Comparison of ENCODE assay signal across 9 mouse cellular contexts in the genomic region with DNA sequence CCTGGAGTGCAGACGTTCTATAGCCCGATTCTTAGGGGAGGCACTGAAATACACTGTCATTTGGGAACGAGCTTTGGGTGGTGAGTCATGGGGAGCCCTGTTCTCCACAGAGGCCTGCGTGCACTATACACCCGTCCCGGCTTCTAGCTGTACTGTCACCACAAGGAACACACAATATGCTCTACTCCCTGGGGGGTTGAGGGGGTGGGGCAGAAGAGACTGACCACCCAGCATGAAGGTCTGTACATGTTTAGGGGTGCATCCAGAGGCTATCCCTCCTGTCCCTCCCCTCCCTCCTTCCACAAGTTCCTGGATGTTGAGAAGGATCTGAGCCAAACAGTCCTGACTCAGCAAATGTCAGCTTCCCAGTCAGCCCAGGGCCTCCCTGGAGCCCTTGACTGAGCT.
A peak's percentile ranks its signal among the peaks of the same experiment; 100 is the strongest.
DNase-seq lines count a peak whose midpoint lies in the region; ATAC-seq lines count a peak whose summit lies in the region.
"Had no signal": no experiment of that assay in that cellular context is flagged by ENCODE, and none has a peak within 500 bp of the region (broad histone marks: within the 10 kb centered on the region; RNA-seq: fewer than 3 reads in every experiment).

No protein-coding gene starts in this region.

- peaks cover 45% of the 10 kb centered on the region for H3K4me1 ChIP-seq in heart, embryonic 12.5 days (replicated peaks)
- H3K4me1 ChIP-seq in stomach, embryonic 16.5 days (ENCODE audit: control insufficient read depth, insufficient read depth, low read length) = peaks cover 37% of the 10 kb centered on the region

- H3K27ac ChIP-seq in heart, embryonic 12.5 days (ENCODE audit: poor library complexity, severe bottlenecking) = no peak overlapping the region
- peak overlapping the region; percentile 79 for H3K27ac ChIP-seq in stomach, embryonic 16.5 days (ENCODE audit: low read length)

- ATAC-seq in heart, embryonic 12.5 days (ENCODE audit: insufficient number of reproducible peaks, low FRiP score) = no peak; the same call in 1 of the 2 replicates
- peak; percentile 44 for ATAC-seq in stomach, embryonic 16.5 days (ENCODE audit: insufficient read depth, low FRiP score)

- no peak overlapping the region for H3K9ac ChIP-seq in heart, embryonic 12.5 days
- H3K9ac ChIP-seq in stomach, embryonic 16.5 days (ENCODE audit: low read length) = no peak overlapping the region

- H3K36me3 ChIP-seq in heart, embryonic 12.5 days = peaks cover 76% of the 10 kb centered on the region
- peaks cover 4% of the 10 kb centered on the region for H3K36me3 ChIP-seq in stomach, embryonic 16.5 days (ENCODE audit: control insufficient read depth, insufficient read depth, low read length)

- intact Hi-C loops in heart, postnatal 25 days (cut with DNase I) = no loop called here

- WGBS in heart, embryonic 12.5 days = 88% methylated on average over 6 of the region's 6 CpGs
- 63% methylated on average over 6 of the region's 6 CpGs for WGBS in stomach, embryonic 16.5 days

- no peak overlapping the region for H3K4me3 ChIP-seq in heart, embryonic 12.5 days
- no peak overlapping the region for H3K4me3 ChIP-seq in stomach, embryonic 16.5 days (replicated peaks; ENCODE audit: low read length)

- no peaks in the 10 kb centered on the region for H3K27me3 ChIP-seq in heart, embryonic 12.5 days (replicated peaks)
- no peaks in the 10 kb centered on the region for H3K27me3 ChIP-seq in stomach, embryonic 16.5 days (ENCODE audit: control insufficient read depth, insufficient read depth, low read length)

- no peaks in the 10 kb centered on the region for H3K9me3 ChIP-seq in heart, embryonic 12.5 days (replicated peaks)
- no peaks in the 10 kb centered on the region for H3K9me3 ChIP-seq in stomach, embryonic 16.5 days (replicated peaks; ENCODE audit: control insufficient read depth, low read length)

- peak; percentile 71 to 79 for DNase-seq in heart, adult 18-20 months
- peak; percentile 45 for DNase-seq in urinary bladder, postnatal 14 days (ENCODE audit: low spot score)
- no peak for DNase-seq in urinary bladder, postnatal 4 days (ENCODE audit: low spot score in 2 of 2)
- DNase-seq in heart, postnatal 25 days (ENCODE audit: low spot score) = peak; percentile 27
- DNase-seq in layer of hippocampus, adult 18-20 months (ENCODE audit: low spot score in 2 of 2) = no peak
- no peak for DNase-seq in gastrocnemius, adult 8-10 months (ENCODE audit: low spot score in 2 of 2)
- DNase-seq: embryo, embryonic 11 days had no signal

- H3K4me2 ChIP-seq in heart, embryonic 12.5 days = no peak overlapping the region
- no peak overlapping the region for H3K4me2 ChIP-seq in stomach, embryonic 16.5 days (ENCODE audit: low read depth, low read length)

Comparison
In these comparisons a context has a peak if more than half of its experiments do, and no peak if none do; other contexts are left out.
1. DNase-seq: peak in heart, adult 18-20 months (2 of 2), urinary bladder, postnatal 14 days (single experiment) and heart, postnatal 25 days (single experiment); none in urinary bladder, postnatal 4 days (0 of 2), layer of hippocampus, adult 18-20 months (0 of 2) and gastrocnemius, adult 8-10 months (0 of 2).